Mouse (Mus musculus): Measurements from ENCODE around the gene Gm26661. TPM values are rescaled to one million over a fixed set of nuclear protein-coding genes. Genes with fewer than 3 reads are reported as not detected.
A peak's percentile ranks its signal among the peaks of the same experiment; 100 is the strongest.

Gene Gm26661
- total and polyA plus RNA-seq, 2 experiments from 2014 or later, result not detected

DNA sequence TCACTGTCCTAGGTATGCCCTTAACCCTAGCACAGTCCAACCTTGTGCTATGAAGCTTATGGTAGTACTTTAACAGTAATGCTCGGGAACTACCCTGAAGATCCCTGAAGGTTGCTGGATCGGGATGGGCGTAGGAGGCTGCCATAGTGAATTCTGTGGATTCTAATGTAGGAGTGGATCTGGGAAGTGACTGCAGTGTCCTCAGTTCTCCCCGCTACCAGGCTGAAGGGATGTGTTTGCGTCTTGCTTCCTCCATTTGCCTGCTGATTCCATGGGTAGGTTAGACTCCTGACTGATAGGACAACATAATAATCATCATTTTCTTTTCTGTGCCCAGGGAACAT, 41.0 kb downstream of the Gm26661 start:
- Histone ChIP-seq H3K4me2 (ENCODE audit: low read depth, low read length) (no peak overlapping the region), H3K27me3 (ENCODE audit: control insufficient read depth, insufficient read depth, low read length) (no peaks in the 10 kb centered on the region), H3K36me3 (replicated peaks; ENCODE audit: control insufficient read depth, insufficient read depth, low read length) (no peaks in the 10 kb centered on the region), H3K4me1 (ENCODE audit: control insufficient read depth, insufficient read depth) (no peaks in the 10 kb centered on the region), H3K9me3 (replicated peaks; ENCODE audit: control insufficient read depth, low read length) (0 out of 2 replicates have a peak, but pooled peaks cover 4% of the 10 kb centered on the region), H3K4me3 (ENCODE audit: low read depth, low read length) (no peak overlapping the region), H3K9ac (replicated peaks; ENCODE audit: low read depth, low read length) (no peak overlapping the region), H3K27ac (ENCODE audit: low read depth) (peak overlapping the region; percentile 51; the same call in 1 of the 2 replicates)
- WGBS, result 80% methylated on average over 5 of the region's 5 CpGs
- TF ChIP-seq EP300 (IDR thresholded peaks at IDR 0.05; ENCODE audit: low read depth) (no peak), CTCF (IDR thresholded peaks at IDR 0.05; ENCODE audit: low read depth) (no peak)
- DNase-seq (ENCODE audit: low spot score) (no peak), ATAC-seq (ENCODE audit: insufficient read depth, low read depth) (no peak)

DNA sequence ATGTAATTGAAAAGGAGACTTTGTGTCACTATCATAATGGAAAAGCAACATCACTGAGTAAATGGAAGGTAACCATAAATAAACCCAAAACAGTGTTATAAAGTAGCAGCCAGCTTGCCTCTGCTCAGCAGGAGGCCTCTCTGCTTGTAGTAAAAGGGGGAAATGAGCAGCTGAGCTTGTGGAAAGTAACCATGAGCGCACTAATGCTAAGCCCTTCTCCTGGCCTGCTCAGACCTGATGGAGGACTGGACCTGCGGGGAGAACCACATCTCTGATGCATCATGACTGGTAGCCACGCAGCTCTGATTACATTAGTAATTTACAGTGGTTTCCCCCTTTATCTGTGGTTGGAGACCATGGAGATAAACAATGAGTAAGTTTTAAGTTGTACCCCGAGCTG, 42.1 kb downstream of the Gm26661 start:
- Histone ChIP-seq H3K9me3 (replicated peaks; ENCODE audit: control insufficient read depth, low read length) (0 out of 2 replicates have a peak, but pooled peaks cover 4% of the 10 kb centered on the region), H3K27ac (ENCODE audit: low read depth) (no peak overlapping the region), H3K4me3 (ENCODE audit: low read depth, low read length) (no peak overlapping the region), H3K27me3 (ENCODE audit: control insufficient read depth, insufficient read depth, low read length) (no peaks in the 10 kb centered on the region), H3K4me2 (ENCODE audit: low read depth, low read length) (no peak overlapping the region), H3K36me3 (replicated peaks; ENCODE audit: control insufficient read depth, insufficient read depth, low read length) (no peaks in the 10 kb centered on the region), H3K4me1 (ENCODE audit: control insufficient read depth, insufficient read depth) (no peaks in the 10 kb centered on the region), H3K9ac (replicated peaks; ENCODE audit: low read depth, low read length) (no peak overlapping the region)
- ATAC-seq (ENCODE audit: insufficient read depth, low read depth), result no peak
- WGBS, result 78% methylated on average over 4 of the region's 4 CpGs
- no peak for DNase-seq (ENCODE audit: low spot score)
- TF ChIP-seq EP300 (IDR thresholded peaks at IDR 0.05; ENCODE audit: low read depth), result no peak
- no peak for TF ChIP-seq CTCF (IDR thresholded peaks at IDR 0.05; ENCODE audit: low read depth)

DNA sequence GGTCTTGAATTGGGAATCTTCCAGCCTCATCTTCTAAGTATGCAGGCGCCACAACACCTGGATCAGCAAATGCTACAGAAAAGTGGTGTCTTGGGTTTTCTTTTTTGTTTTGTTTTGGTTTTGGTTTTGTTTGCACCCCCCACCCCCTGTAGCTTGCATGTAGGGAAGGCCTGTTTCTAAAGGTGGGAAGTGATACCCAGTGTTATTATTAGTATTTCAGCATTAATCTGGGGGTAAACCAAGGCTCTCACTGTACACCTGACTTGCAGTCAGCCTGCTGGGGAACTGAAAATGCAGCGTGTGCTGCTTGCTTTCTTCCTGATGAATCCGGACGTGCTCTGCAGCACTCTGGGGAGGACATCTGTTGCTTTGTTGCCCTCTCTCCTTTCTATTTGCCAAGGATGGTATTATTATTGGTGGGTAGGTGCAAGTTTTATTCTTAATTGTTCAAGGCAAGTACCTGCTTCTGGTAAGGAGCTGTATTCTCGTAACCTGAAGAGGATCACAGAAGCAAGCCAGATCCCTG, 47.2 kb downstream of the Gm26661 start:
- ATAC-seq (ENCODE audit: insufficient read depth, low read depth) (no peak), DNase-seq (ENCODE audit: low spot score) (no peak)
- Histone ChIP-seq H3K4me2 (ENCODE audit: low read depth, low read length) (no peak overlapping the region), H3K27ac (ENCODE audit: low read depth) (no peak overlapping the region), H3K4me1 (ENCODE audit: control insufficient read depth, insufficient read depth) (no peaks in the 10 kb centered on the region), H3K9ac (replicated peaks; ENCODE audit: low read depth, low read length) (no peak overlapping the region), H3K4me3 (ENCODE audit: low read depth, low read length) (no peak overlapping the region), H3K27me3 (ENCODE audit: control insufficient read depth, insufficient read depth, low read length) (no peaks in the 10 kb centered on the region), H3K9me3 (replicated peaks; ENCODE audit: control insufficient read depth, low read length) (no peaks in the 10 kb centered on the region), H3K36me3 (replicated peaks; ENCODE audit: control insufficient read depth, insufficient read depth, low read length) (no peaks in the 10 kb centered on the region)
- WGBS, result 77% methylated on average over 5 of the region's 5 CpGs
- TF ChIP-seq EP300 (IDR thresholded peaks at IDR 0.05; ENCODE audit: low read depth), result no peak
- TF ChIP-seq CTCF (IDR thresholded peaks at IDR 0.05; ENCODE audit: low read depth), result no peak

DNA sequence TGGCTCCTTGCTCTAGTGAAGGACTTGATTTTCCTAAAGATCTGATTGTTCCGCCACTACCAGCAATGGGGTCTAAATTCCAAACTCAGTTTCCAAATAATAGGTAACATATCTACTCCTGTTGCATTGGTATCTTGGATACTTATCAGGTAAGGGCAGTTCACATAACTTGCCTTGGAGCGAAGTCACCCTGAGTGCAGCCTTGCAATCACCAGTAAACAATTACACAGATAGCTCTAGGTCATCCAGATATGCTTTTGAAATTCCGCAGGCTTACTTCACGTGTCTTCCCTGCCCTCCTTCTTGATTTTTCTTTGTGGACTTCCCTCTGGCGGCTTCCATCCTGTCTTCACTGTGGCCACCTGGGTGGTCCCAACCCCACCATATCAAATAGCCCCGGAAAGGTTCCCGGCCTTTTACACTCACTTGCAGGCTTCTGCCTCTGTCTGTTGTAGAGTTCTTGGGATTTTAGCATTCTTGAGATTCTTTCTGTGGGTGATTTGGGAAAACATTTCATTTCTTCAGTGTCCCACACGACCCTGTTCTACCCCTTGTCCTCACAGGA, 48.6 kb downstream of the Gm26661 start:
- 56% methylated on average over 8 of the region's 8 CpGs for WGBS
- TF ChIP-seq CTCF (IDR thresholded peaks at IDR 0.05; ENCODE audit: low read depth) (no peak), EP300 (IDR thresholded peaks at IDR 0.05; ENCODE audit: low read depth) (no peak)
- ATAC-seq (ENCODE audit: insufficient read depth, low read depth), result no peak

More for the DNA sequence above, 48.6 kb downstream of the Gm26661 start:
- no peaks in the 10 kb centered on the region for H3K36me3 ChIP-seq (replicated peaks; ENCODE audit: control insufficient read depth, insufficient read depth, low read length)
- H3K4me2 ChIP-seq (ENCODE audit: low read depth, low read length), result no peak overlapping the region
- no peaks in the 10 kb centered on the region for H3K4me1 ChIP-seq (ENCODE audit: control insufficient read depth, insufficient read depth)
- DNase-seq (ENCODE audit: low spot score), result no peak
- H3K9ac ChIP-seq (replicated peaks; ENCODE audit: low read depth, low read length), result no peak overlapping the region
- H3K4me3 ChIP-seq (ENCODE audit: low read depth, low read length), result no peak overlapping the region
- H3K9me3 ChIP-seq (replicated peaks; ENCODE audit: control insufficient read depth, low read length), result no peaks in the 10 kb centered on the region
- H3K27ac ChIP-seq (ENCODE audit: low read depth), result no peak overlapping the region
- H3K27me3 ChIP-seq (ENCODE audit: control insufficient read depth, insufficient read depth, low read length), result no peaks in the 10 kb centered on the region

Other genes starting within 250 kb of the Gm26661 start
- not detected in 2 replicates for gene Gm3558, start 223.0 kb upstream of the Gm26661 start, total RNA-seq (2014; rRNA removed; ENCODE audit: low replicate concordance)
- 0.22 and 0.51 TPM in 2 replicates for gene Gm3558, start 223.0 kb upstream of the Gm26661 start, polyA plus RNA-seq (2015; fragmentation: Nextera tagmentation; extraction: Ambion mirVana)
- gene Gm10338, start 196.0 kb upstream of the Gm26661 start, total RNA-seq (2014; rRNA removed; ENCODE audit: low replicate concordance), result not detected in 2 replicates
- gene Gm10338, start 196.0 kb upstream of the Gm26661 start, polyA plus RNA-seq (2015; fragmentation: Nextera tagmentation; extraction: Ambion mirVana), result not detected in 2 replicates
- gene Gm10128, start 147.6 kb upstream of the Gm26661 start, total RNA-seq (2014; rRNA removed; ENCODE audit: low replicate concordance), result not detected in 2 replicates
- gene Gm10128, start 147.6 kb upstream of the Gm26661 start, polyA plus RNA-seq (2015; fragmentation: Nextera tagmentation; extraction: Ambion mirVana), result not detected in 2 replicates
- gene Flnb, start 26.4 kb downstream of the Gm26661 start, total RNA-seq (2014; rRNA removed; ENCODE audit: low replicate concordance), result 40.7 and 42.9 TPM in 2 replicates
- gene Flnb, start 26.4 kb downstream of the Gm26661 start, polyA plus RNA-seq (2015; fragmentation: Nextera tagmentation; extraction: Ambion mirVana), result 3.8 and 4.0 TPM in 2 replicates
- not detected in 2 replicates for gene Gm45521, start 165.7 kb downstream of the Gm26661 start, total RNA-seq (2014; rRNA removed; ENCODE audit: low replicate concordance)
- gene Gm45521, start 165.7 kb downstream of the Gm26661 start, polyA plus RNA-seq (2015; fragmentation: Nextera tagmentation; extraction: Ambion mirVana), result not detected in 2 replicates
- gene Dnase1l3, start 203.0 kb downstream of the Gm26661 start, total RNA-seq (2014; rRNA removed; ENCODE audit: low replicate concordance), result not detected in 2 replicates
- 0.03 TPM in 2 replicates for gene Dnase1l3, start 203.0 kb downstream of the Gm26661 start, polyA plus RNA-seq (2015; fragmentation: Nextera tagmentation; extraction: Ambion mirVana)
- gene Abhd6, start 211.3 kb downstream of the Gm26661 start, total RNA-seq (2014; rRNA removed; ENCODE audit: low replicate concordance), result 2.2 and 2.5 TPM in 2 replicates
- gene Abhd6, start 211.3 kb downstream of the Gm26661 start, polyA plus RNA-seq (2015; fragmentation: Nextera tagmentation; extraction: Ambion mirVana), result 9.1 and 10.1 TPM in 2 replicates